Mouse (Mus musculus) lung, postnatal 0 days (tissue): ENCODE data around the gene Kantr. TPM values are rescaled to one million over a fixed set of nuclear protein-coding genes. Genes with fewer than 3 reads are reported as not detected.
"Not testable (repeated sequence)": the region's sequence is repeated elsewhere in the genome, so short reads cannot be mapped to it uniquely, and the experiment has no call there.

Experiments used
- ATAC-seq: fragments of 200-750 bp; cut with Nextera tagmentation; 2 replicates; pipeline ENCODE4 v1.8.0; 2017; ENCODE audit warnings: moderate library complexity
- DNase-seq: peaks from one replicate; pipeline ENCODE4 v3.0.0-alpha.2; 2016; ENCODE audit warnings: low spot score
- H3K27ac ChIP-seq: fragments of 300-500 bp; sonication (generic); 2 replicates; pipeline ENCODE4 v1.5.1; 2014; ENCODE audit warnings: antibody characterized with exemption, mild to moderate bottlenecking, low read length, mixed read lengths
- H3K27me3 ChIP-seq: fragments of 300-500 bp; sonication (generic); replicated peaks from 2 replicates; pipeline ENCODE4 v1.6.1; 2014; ENCODE audit warnings: low read length, mixed read lengths; ENCODE audit not compliant: insufficient read depth
- H3K36me3 ChIP-seq: fragments of 300-500 bp; sonication (generic); 2 replicates; pipeline ENCODE4 v1.6.1; 2014; ENCODE audit warnings: low read length, mixed read lengths; ENCODE audit not compliant: insufficient read depth
- H3K4me1 ChIP-seq: fragments of 300-500 bp; sonication (generic); 2 replicates; pipeline ENCODE4 v1.6.1; 2014; ENCODE audit warnings: antibody characterized with exemption, low read depth, low read length, mixed read lengths; ENCODE audit not compliant: insufficient read depth
- H3K4me2 ChIP-seq: fragments of 300-500 bp; sonication (generic); replicated peaks from 2 replicates; pipeline ENCODE4 v1.6.1; 2014; ENCODE audit warnings: low read depth, mild to moderate bottlenecking, low read length, moderate library complexity, mixed read lengths
- H3K4me3 ChIP-seq: fragments of 300-500 bp; sonication (generic); 2 replicates; pipeline ENCODE4 v1.5.1; 2014; ENCODE audit warnings: low read depth, low read length
- H3K9ac ChIP-seq: fragments of 300-500 bp; sonication (generic); replicated peaks from 2 replicates; pipeline ENCODE4 v1.6.1; 2014; ENCODE audit warnings: low read depth, mild to moderate bottlenecking
- H3K9me3 ChIP-seq: fragments of 300-500 bp; sonication (generic); 2 replicates; pipeline ENCODE4 v1.6.1; 2016; ENCODE audit warnings: low read length, mixed read lengths
- CTCF ChIP-seq: IDR thresholded peaks from 2 replicates; pipeline ENCODE4 v1.5.1; 2016; ENCODE audit warnings: antibody characterized with exemption, mild to moderate bottlenecking
- EP300 ChIP-seq: IDR thresholded peaks from 2 replicates; pipeline ENCODE4 v1.6.1; 2016; ENCODE audit warnings: antibody characterized with exemption, mild to moderate bottlenecking, control low read depth
- WGBS: fragments of 180-500 bp; shearing (Covaris S2); extraction: QIAGEN DNeasy Blood & Tissue Kit; methylation state at CpG from one replicate; pipeline ENCODE4 v1.1.7; 2014; 5-methylcytosine and 5-hydroxymethylcytosine counted together
- polyA plus RNA-seq: library from polyadenylated mRNA; unstranded; fragments of >200 nt; fragmentation: Nextera tagmentation; extraction: Ambion mirVana; gene quantifications from 2 replicates; pipeline ENCODE4 v1.2.1, GENCODE M21; 2015

The Kantr gene
- polyA plus RNA-seq, 1 experiment from 2014 or later, result 6.6 TPM

DNA sequence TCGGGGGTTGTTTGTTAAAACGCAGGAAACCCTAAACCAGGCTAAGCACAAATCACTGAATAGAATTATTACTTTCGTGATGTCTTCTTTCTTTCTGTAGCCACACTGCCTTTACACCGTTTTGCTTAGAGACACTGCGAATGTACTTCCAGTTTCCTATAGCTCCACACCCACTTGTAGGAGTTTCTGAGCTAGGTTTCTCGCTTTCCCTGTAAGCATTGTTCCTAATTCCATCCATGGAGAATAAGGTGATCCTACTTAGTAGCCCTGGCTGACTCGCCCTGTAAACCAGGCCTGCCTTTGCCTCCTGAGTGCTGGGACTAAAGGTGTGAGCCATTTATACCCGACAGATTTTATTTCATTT lies 376 bp upstream of the Kantr start:
- ATAC-seq, result peak; percentile 23
- no peaks in the 10 kb centered on the region for H3K36me3 ChIP-seq
- WGBS, result 17% methylated on average over 8 of the region's 8 CpGs
- H3K4me2 ChIP-seq, result peak overlapping the region; percentile 59
- H3K27me3 ChIP-seq, result no peaks in the 10 kb centered on the region
- TF ChIP-seq EP300, result no peak
- TF ChIP-seq CTCF, result no peak
- peak overlapping the region; percentile 49; the same call in 1 of the 2 replicates for H3K4me3 ChIP-seq
- no peaks in the 10 kb centered on the region for H3K9me3 ChIP-seq
- 0 out of 2 replicates have a peak overlapping the region, but pooled peaks have one; percentile 15 for H3K27ac ChIP-seq
- no peak for DNase-seq
- no peaks in the 10 kb centered on the region for H3K4me1 ChIP-seq
- no peak overlapping the region for H3K9ac ChIP-seq

DNA sequence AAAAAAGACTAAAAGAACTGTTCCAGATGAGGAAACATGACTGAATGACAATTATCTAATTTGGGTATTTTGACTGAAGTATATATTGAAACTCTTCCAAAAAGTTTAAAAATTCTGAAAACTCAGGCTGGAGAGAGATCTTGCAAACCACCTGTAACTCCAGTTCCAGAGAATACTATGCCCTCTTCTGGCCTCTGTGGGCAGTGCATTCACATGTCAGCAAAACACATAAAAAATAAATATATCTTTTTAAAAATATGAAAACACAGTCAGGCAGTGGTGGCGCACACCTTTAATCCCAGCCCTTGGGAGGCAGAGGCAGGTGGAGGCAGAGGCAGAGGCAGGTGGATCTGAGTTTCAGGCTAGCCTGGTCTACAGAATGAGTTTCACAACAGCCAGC lies 3.7 kb downstream of the Kantr start:
- no peak for ATAC-seq
- no peaks in the 10 kb centered on the region for H3K27me3 ChIP-seq
- H3K4me1 ChIP-seq, result no peaks in the 10 kb centered on the region
- H3K9ac ChIP-seq, result no peak overlapping the region
- H3K27ac ChIP-seq, result no peak overlapping the region
- TF ChIP-seq CTCF (peak; percentile 33; the same call in 1 of the 2 replicates), EP300 (no peak)
- no peak overlapping the region for H3K4me3 ChIP-seq
- H3K9me3 ChIP-seq, result no peaks in the 10 kb centered on the region
- 92% methylated on average over 1 of the region's 1 CpGs for WGBS
- no peak for DNase-seq
- H3K4me2 ChIP-seq, result no peak overlapping the region
- no peaks in the 10 kb centered on the region for H3K36me3 ChIP-seq

DNA sequence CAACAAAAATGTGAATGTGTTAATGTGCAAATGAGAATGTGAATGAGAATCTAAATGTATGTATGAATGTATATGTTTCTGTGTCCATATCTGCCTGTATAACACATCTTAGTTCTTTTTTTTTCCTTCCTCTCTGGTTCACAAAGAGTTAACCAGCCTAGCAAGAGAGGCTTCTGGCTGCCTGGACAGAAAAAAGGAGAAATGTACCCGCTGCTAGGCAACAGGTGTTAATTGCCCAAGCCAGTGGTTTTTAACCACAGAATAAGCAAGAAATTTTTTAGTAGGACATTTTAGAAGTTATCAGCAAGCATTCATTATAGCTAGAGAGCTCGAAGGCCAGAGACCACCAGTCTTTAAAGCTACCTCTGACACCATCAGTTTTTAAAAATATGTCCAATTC lies 4.5 kb downstream of the Kantr start:
- ATAC-seq, result no peak
- H3K27ac ChIP-seq, result no peak overlapping the region
- H3K4me2 ChIP-seq, result no peak overlapping the region
- no peak overlapping the region for H3K4me3 ChIP-seq
- WGBS, result 51% methylated on average over 2 of the region's 2 CpGs
- H3K9me3 ChIP-seq, result no peaks in the 10 kb centered on the region
- no peak overlapping the region for H3K9ac ChIP-seq
- no peak for TF ChIP-seq CTCF
- TF ChIP-seq EP300, result no peak
- DNase-seq, result peak; percentile 36
- H3K4me1 ChIP-seq, result no peaks in the 10 kb centered on the region
- H3K27me3 ChIP-seq, result no peaks in the 10 kb centered on the region
- no peaks in the 10 kb centered on the region for H3K36me3 ChIP-seq

GRCm38 (mm10) chrX:152320535-152320934 lies 6.8 kb downstream of the Kantr start:
- no peak for ATAC-seq
- no peak overlapping the region for H3K4me3 ChIP-seq
- no peak overlapping the region for H3K9ac ChIP-seq
- WGBS, result 76% methylated on average over 4 of the region's 4 CpGs
- no peak for DNase-seq
- H3K27ac ChIP-seq, result no peak overlapping the region
- H3K36me3 ChIP-seq, result no peaks in the 10 kb centered on the region
- no peaks in the 10 kb centered on the region for H3K9me3 ChIP-seq
- TF ChIP-seq EP300 (no peak), CTCF (no peak)
- H3K4me1 ChIP-seq, result no peaks in the 10 kb centered on the region
- H3K27me3 ChIP-seq, result no peaks in the 10 kb centered on the region
- no peak overlapping the region for H3K4me2 ChIP-seq

DNA sequence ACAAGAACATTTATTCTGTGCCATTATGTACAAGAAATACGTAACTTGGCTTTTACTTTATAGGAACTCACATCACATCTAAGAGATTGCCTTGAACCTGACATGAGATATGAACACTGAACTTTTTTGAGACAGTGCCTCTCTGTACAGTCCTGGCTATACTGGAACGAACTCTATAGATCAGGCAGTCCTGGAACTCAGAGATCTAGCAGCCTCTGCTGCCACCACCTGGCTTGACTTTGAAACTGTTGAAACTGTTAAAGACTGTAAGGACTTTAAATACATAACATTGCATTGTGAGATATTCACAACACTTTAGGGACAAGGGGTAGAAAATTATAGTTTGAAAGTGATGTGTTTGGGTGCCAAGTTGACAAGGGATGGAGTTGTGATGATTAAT lies 19.4 kb downstream of the Kantr start:
- no peak overlapping the region for H3K27ac ChIP-seq
- H3K9ac ChIP-seq, result no peak overlapping the region
- no peak for TF ChIP-seq EP300
- TF ChIP-seq CTCF, result peak; percentile 67
- DNase-seq, result peak; percentile 39
- H3K9me3 ChIP-seq, result no peaks in the 10 kb centered on the region
- ATAC-seq, result 0 out of 2 replicates have a peak, but pooled peaks have one; percentile 47
- no peaks in the 10 kb centered on the region for H3K36me3 ChIP-seq
- WGBS, result 55% methylated on average over 2 of the region's 2 CpGs
- no peaks in the 10 kb centered on the region for H3K27me3 ChIP-seq
- no peak overlapping the region for H3K4me3 ChIP-seq
- no peaks in the 10 kb centered on the region for H3K4me1 ChIP-seq
- H3K4me2 ChIP-seq, result no peak overlapping the region

DNA sequence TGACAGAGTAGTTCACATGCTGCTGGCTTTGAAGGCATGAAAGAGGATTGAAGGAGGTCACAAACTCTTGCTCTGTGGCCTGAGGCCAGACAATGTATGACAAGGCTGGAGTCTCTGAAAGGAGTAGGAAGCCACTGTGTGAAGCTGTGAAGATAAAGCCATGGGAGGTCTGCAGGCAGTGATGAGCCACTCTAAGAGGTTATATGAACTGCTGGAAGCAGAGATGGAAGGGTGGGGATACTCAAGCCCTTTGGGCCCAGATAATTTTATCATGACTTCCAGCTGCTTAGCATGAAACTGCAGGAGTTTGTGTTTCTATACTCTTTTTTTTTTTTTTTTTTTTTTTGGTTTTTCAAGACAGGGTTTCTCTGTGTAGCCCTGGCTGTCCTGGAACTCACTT lies 19.9 kb downstream of the Kantr start:
- no peak for ATAC-seq
- DNase-seq, result no peak
- Histone ChIP-seq H3K4me3 (no peak overlapping the region), H3K9ac (no peak overlapping the region), H3K4me2 (no peak overlapping the region), H3K27me3 (no peaks in the 10 kb centered on the region), H3K36me3 (no peaks in the 10 kb centered on the region), H3K27ac (no peak overlapping the region), H3K9me3 (no peaks in the 10 kb centered on the region), H3K4me1 (no peaks in the 10 kb centered on the region)
- TF ChIP-seq EP300 (no peak), CTCF (no peak)

- no peaks in the 10 kb centered on the region for H3K36me3 ChIP-seq
- no peaks in the 10 kb centered on the region for H3K9me3 ChIP-seq
- H3K4me1 ChIP-seq, result no peaks in the 10 kb centered on the region
- DNase-seq (no peak), ATAC-seq (no peak)
- H3K27me3 ChIP-seq, result no peaks in the 10 kb centered on the region
- TF ChIP-seq CTCF, result no peak
- TF ChIP-seq EP300, result no peak
- no peak overlapping the region for H3K27ac ChIP-seq
- no peak overlapping the region for H3K4me2 ChIP-seq
- 81% methylated on average over 2 of the region's 2 CpGs for WGBS
- H3K4me3 ChIP-seq, result no peak overlapping the region
- no peak overlapping the region for H3K9ac ChIP-seq
Observed at GRCm38 (mm10) chrX:152306224-152306623, 21.1 kb downstream of the Kantr start.

DNA sequence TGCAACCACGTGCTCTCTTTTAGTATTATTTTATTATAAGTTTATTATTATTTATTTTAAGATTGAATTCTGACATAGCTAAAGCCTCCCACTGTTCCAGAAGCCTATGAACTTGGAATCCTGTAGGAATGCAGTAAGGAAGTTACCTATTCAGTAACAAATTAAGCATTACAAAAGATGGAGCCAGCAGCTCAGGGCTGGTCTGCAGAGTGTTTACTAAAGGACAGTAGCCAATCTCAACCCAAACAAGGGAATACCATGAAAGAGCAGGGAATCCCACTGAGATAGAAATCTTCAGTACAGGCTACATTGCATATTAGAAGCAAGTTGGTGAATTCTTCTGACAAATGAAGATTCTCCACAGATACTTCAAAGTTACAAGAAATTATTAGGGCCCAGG lies 40.3 kb downstream of the Kantr start:
- H3K27ac ChIP-seq, H3K9ac ChIP-seq, ATAC-seq, H3K4me1 ChIP-seq, H3K27me3 ChIP-seq, DNase-seq, H3K36me3 ChIP-seq, H3K9me3 ChIP-seq, H3K4me2 ChIP-seq, H3K4me3 ChIP-seq: not testable (repeated sequence)
- WGBS, result 62% methylated on average over 1 of the region's 1 CpGs
